Comparison of ENCODE assay signal across 18 mouse cellular contexts in the genomic region with DNA sequence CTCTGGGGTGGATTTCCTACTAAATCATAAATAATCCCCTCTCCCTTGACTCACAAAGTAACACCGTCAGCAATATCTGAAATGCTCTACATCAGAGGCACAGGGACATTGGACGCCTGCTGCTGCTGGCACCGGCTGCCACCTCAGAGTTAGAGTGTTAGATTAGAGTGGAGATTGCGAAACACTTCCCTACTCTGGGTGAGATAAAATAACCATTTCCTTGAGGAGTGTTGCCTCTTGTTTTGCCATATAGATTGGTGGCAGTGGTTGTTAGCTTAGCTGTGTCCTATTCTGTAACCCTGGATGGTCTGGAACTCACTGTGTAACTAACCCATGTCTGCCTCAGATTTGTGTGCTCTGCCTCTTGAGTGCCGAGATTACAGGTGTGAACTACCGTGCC. TPM values are rescaled to one million over a fixed set of nuclear protein-coding genes. Genes with fewer than 3 reads are reported as not detected.
DNase-seq lines count a peak whose midpoint lies in the region; ATAC-seq and TF ChIP-seq lines count a peak whose summit lies in the region.
"Had no signal": no experiment of that assay in that cellular context is flagged by ENCODE, and none has a peak within 500 bp of the region (broad histone marks: within the 10 kb centered on the region; RNA-seq: fewer than 3 reads in every experiment).

No protein-coding gene starts in this region.

- H3K27me3 ChIP-seq in heart, embryonic 13.5 days (replicated peaks): no peaks in the 10 kb centered on the region
- no peaks in the 10 kb centered on the region for H3K27me3 ChIP-seq in intestine, postnatal 0 days (replicated peaks; ENCODE audit: control insufficient read depth, insufficient read depth, low read length)
- no peaks in the 10 kb centered on the region for H3K27me3 ChIP-seq in forebrain, embryonic 15.5 days
- H3K27me3 ChIP-seq: hindbrain, embryonic 13.5 days; kidney, embryonic 15.5 days; midbrain, embryonic 13.5 days had no signal

- H3K9ac ChIP-seq in heart, embryonic 13.5 days: 0 out of 2 replicates have a peak overlapping the region, but pooled peaks have one; percentile 19
- no peak overlapping the region for H3K9ac ChIP-seq in intestine, postnatal 0 days (ENCODE audit: low read depth, low read length)
- no peak overlapping the region for H3K9ac ChIP-seq in forebrain, embryonic 15.5 days (replicated peaks)
- H3K9ac ChIP-seq: hindbrain, embryonic 13.5 days; kidney, embryonic 15.5 days; liver, embryonic 14.5 days; midbrain, embryonic 13.5 days had no signal

- peaks cover 60% of the 10 kb centered on the region for H3K36me3 ChIP-seq in heart, embryonic 13.5 days
- H3K36me3 ChIP-seq in intestine, postnatal 0 days (ENCODE audit: control insufficient read depth, insufficient read depth): peaks cover 53% of the 10 kb centered on the region
- H3K36me3 ChIP-seq in forebrain, embryonic 15.5 days: peaks cover 9% of the 10 kb centered on the region; the same call in 1 of the 2 replicates

- H3K4me1 ChIP-seq in heart, embryonic 13.5 days: peaks cover 70% of the 10 kb centered on the region
- peaks cover 74% of the 10 kb centered on the region for H3K4me1 ChIP-seq in bone marrow macrophage, adult 2 months (ENCODE audit: control insufficient read depth, insufficient read depth, low read length)
- H3K4me1 ChIP-seq in intestine, postnatal 0 days (replicated peaks; ENCODE audit: control insufficient read depth, insufficient read depth, low read length): no peaks in the 10 kb centered on the region; the same call in 1 of the 2 replicates
- peaks cover 23% of the 10 kb centered on the region for H3K4me1 ChIP-seq in forebrain, embryonic 15.5 days

- no peak for TF ChIP-seq POLR2A in bone marrow macrophage, adult 2 months (IDR thresholded peaks at IDR 0.05; ENCODE audit: borderline replicate concordance, low read depth, low read length)

- H3K27ac ChIP-seq in heart, embryonic 13.5 days (replicated peaks): peak overlapping the region; percentile 16; the same call in 1 of the 2 replicates
- peak overlapping the region; percentile 75 for H3K27ac ChIP-seq in bone marrow macrophage, adult 2 months (ENCODE audit: insufficient read depth, low read depth, low read length)
- H3K27ac ChIP-seq in intestine, postnatal 0 days (ENCODE audit: low read depth, low read length): no peak overlapping the region
- no peak overlapping the region for H3K27ac ChIP-seq in forebrain, embryonic 15.5 days (replicated peaks)
- H3K27ac ChIP-seq: hindbrain, embryonic 13.5 days; kidney, embryonic 15.5 days; liver, embryonic 14.5 days; midbrain, embryonic 13.5 days had no signal

- no peak overlapping the region for H3K4me2 ChIP-seq in heart, embryonic 13.5 days
- H3K4me2 ChIP-seq in intestine, postnatal 0 days (replicated peaks; ENCODE audit: low read depth): no peak overlapping the region
- H3K4me2 ChIP-seq in forebrain, embryonic 15.5 days (replicated peaks): no peak overlapping the region
- H3K4me2 ChIP-seq: hindbrain, embryonic 13.5 days; kidney, embryonic 15.5 days; midbrain, embryonic 13.5 days had no signal

- no peaks in the 10 kb centered on the region for H3K9me3 ChIP-seq in heart, embryonic 13.5 days
- H3K9me3 ChIP-seq in intestine, postnatal 0 days (ENCODE audit: control insufficient read depth): no peaks in the 10 kb centered on the region
- H3K9me3 ChIP-seq in forebrain, embryonic 15.5 days: no peaks in the 10 kb centered on the region
- H3K9me3 ChIP-seq: hindbrain, embryonic 13.5 days; kidney, embryonic 15.5 days; midbrain, embryonic 13.5 days had no signal

- no peak for TF ChIP-seq CTCF in bone marrow macrophage, adult 2 months (IDR thresholded peaks at IDR 0.05; ENCODE audit: low read depth, low read length)
- TF ChIP-seq CTCF in intestine, postnatal 0 days (IDR thresholded peaks at IDR 0.05; ENCODE audit: low read depth): no peak

- no peak overlapping the region for H3K4me3 ChIP-seq in heart, embryonic 13.5 days
- H3K4me3 ChIP-seq in bone marrow macrophage, adult 2 months (ENCODE audit: insufficient read depth, low read length): no peak overlapping the region
- H3K4me3 ChIP-seq in intestine, postnatal 0 days (ENCODE audit: low read depth, low read length): no peak overlapping the region
- no peak overlapping the region for H3K4me3 ChIP-seq in forebrain, embryonic 15.5 days
- H3K4me3 ChIP-seq: hindbrain, embryonic 13.5 days; kidney, embryonic 15.5 days; midbrain, embryonic 13.5 days had no signal

- no peak for ATAC-seq in heart, embryonic 13.5 days (ENCODE audit: extremely low read depth, insufficient number of reproducible peaks, low FRiP score, low TSS enrichment)
- ATAC-seq in intestine, postnatal 0 days: peak; percentile 41; the same call in 1 of the 2 replicates
- peak; percentile 30 for ATAC-seq in megakaryocyte progenitor cell, adult 5-6 weeks (replicated peaks; ENCODE audit: poor library complexity)
- no peak for ATAC-seq in forebrain, embryonic 15.5 days (replicated peaks)
- ATAC-seq: forebrain, embryonic 16.5 days; midbrain, embryonic 13.5 days had no signal

- intact Hi-C loops in heart, postnatal 14 days (cut with DNase I): no loop called here

- no peak for DNase-seq in heart, postnatal 14 days
- no peak for DNase-seq in embryo, embryonic 10 days (ENCODE audit: low spot score)
- no peak for DNase-seq in Muller cell, postnatal 12 days (ENCODE audit: inconsistent ontology term)
- DNase-seq: cerebellum, adult 8-10 months; kidney, postnatal 4 days; spleen, adult 18-20 months had no signal

- WGBS in heart, embryonic 13.5 days: 50% methylated on average over 6 of the region's 6 CpGs
- WGBS in intestine, postnatal 0 days: 46% methylated on average over 6 of the region's 6 CpGs
- WGBS in forebrain, embryonic 15.5 days: 80% methylated on average over 6 of the region's 6 CpGs

RNA-seq across cellular contexts. Expression of a gene that starts 22.7 kb away (rescaled TPM):
- 0.36 and 0.60 TPM in 2 replicates for polyA plus RNA-seq in heart, embryonic 13.5 days (2015; fragmentation: Nextera tagmentation; extraction: Ambion mirVana)
- 10 to 100 TPM; 42.8 to 43.8 TPM for total RNA-seq in heart, postnatal 14 days (2021)
- not detected in 2 replicates for polyA plus RNA-seq in bone marrow macrophage, adult 2 months (2012; ENCODE audit: insufficient read depth, insufficient read length, missing spikeins)
- 1.4 and 1.6 TPM in 2 replicates for polyA plus RNA-seq in intestine, postnatal 0 days (2015; fragmentation: Nextera tagmentation; extraction: Ambion mirVana)
- not detected in 2 replicates for total RNA-seq in megakaryocyte progenitor cell, adult 5-6 weeks (2015)
- total RNA-seq in megakaryocyte progenitor cell, adult 5-6 weeks (2017): not detected in 2 replicates
- 0.13 and 0.17 TPM in 2 replicates for polyA plus RNA-seq in forebrain, embryonic 15.5 days (2015; fragmentation: Nextera tagmentation; extraction: Ambion mirVana)
- polyA plus RNA-seq: embryonic facial prominence, embryonic 11.5 days; forebrain, embryonic 16.5 days; midbrain, embryonic 13.5 days; neural tube, embryonic 14.5 days had no signal

RNA-seq across cellular contexts. Expression of a gene that starts 39.2 kb away (rescaled TPM):
- polyA plus RNA-seq in heart, embryonic 13.5 days (2015; fragmentation: Nextera tagmentation; extraction: Ambion mirVana): 24.5 and 27.4 TPM in 2 replicates
- total RNA-seq in heart, postnatal 14 days (2021): 10 to 100 TPM; 51.6 to 52.2 TPM
- polyA plus RNA-seq in bone marrow macrophage, adult 2 months (2012; ENCODE audit: insufficient read depth, insufficient read length, missing spikeins): 6.9 and 8.0 TPM in 2 replicates
- polyA plus RNA-seq in intestine, postnatal 0 days (2015; fragmentation: Nextera tagmentation; extraction: Ambion mirVana): 6.7 and 7.0 TPM in 2 replicates
- total RNA-seq in megakaryocyte progenitor cell, adult 5-6 weeks (2015): 15.8 and 20.6 TPM in 2 replicates
- total RNA-seq in megakaryocyte progenitor cell, adult 5-6 weeks (2017): 23.1 and 24.2 TPM in 2 replicates
- 21.4 and 22.0 TPM in 2 replicates for polyA plus RNA-seq in forebrain, embryonic 15.5 days (2015; fragmentation: Nextera tagmentation; extraction: Ambion mirVana)

Comparison
In these comparisons a context has a peak if more than half of its experiments do, and no peak if none do; other contexts are left out.
1. ATAC-seq: peak in intestine, postnatal 0 days (single experiment) and megakaryocyte progenitor cell, adult 5-6 weeks (single experiment); none in heart, embryonic 13.5 days (single experiment) and forebrain, embryonic 15.5 days (single experiment).
2. H3K27ac ChIP-seq: peak in heart, embryonic 13.5 days (single experiment) and bone marrow macrophage, adult 2 months (single experiment); none in intestine, postnatal 0 days (single experiment) and forebrain, embryonic 15.5 days (single experiment).